Mouse (Mus musculus) E14TG2a.4 (cell line): ENCODE results near the gene Mrpl2.

ENCODE experiments used
- CTCF ChIP-seq: conservative IDR thresholded peaks from 2 replicates; pipeline ENCODE4 v1.5.1; 2014; ENCODE audit warnings: low read length
- NANOG ChIP-seq: IDR thresholded peaks from 2 replicates; pipeline ENCODE4 v1.6.1; 2014; ENCODE audit warnings: borderline replicate concordance, low read length, mixed read lengths

GRCm38 (mm10) chr17:46646322-46646662 lies 263 bp downstream of the Mrpl2 start:
- TF ChIP-seq CTCF (no peak), NANOG (no peak)
